Mouse (Mus musculus) CH12.LX (cell line): ENCODE measurements around the gene Matk. TPM values are rescaled to one million over a fixed set of nuclear protein-coding genes. Genes with fewer than 3 reads are reported as not detected.

Experiments
- DNase-seq: peaks from one replicate; pipeline ENCODE4 v3.0.0-alpha.2; 2013; ENCODE audit errors: extremely low read depth
- H3K27ac ChIP-seq: 2 replicates; pipeline ENCODE4 v1.5.1; 2012; ENCODE audit warnings: low read depth, mild to moderate bottlenecking, control low read depth, moderate library complexity; ENCODE audit not compliant: insufficient read depth
- H3K27me3 ChIP-seq: replicated peaks from 2 replicates; pipeline ENCODE3; 2012; ENCODE audit warnings: inconsistent platforms
- H3K36me3 ChIP-seq, 2 experiments: replicated peaks in 1 of 2; 2 replicates each; pipeline versions ENCODE3 to v1.6.1; 2012; ENCODE audit warnings: inconsistent platforms in 1 of 2, low read length in 1 of 2, mild to moderate bottlenecking in 1 of 2, mixed read lengths in 1 of 2, moderate library complexity in 1 of 2; ENCODE audit not compliant: control insufficient read depth in 1 of 2, insufficient read depth in 1 of 2
- H3K4me1 ChIP-seq, 2 experiments: 2 replicates each; pipeline ENCODE4 v1.6.1; 2012; ENCODE audit warnings: inconsistent platforms in 1 of 2, moderate library complexity in 1 of 2; ENCODE audit not compliant: insufficient read depth in 2 of 2, control insufficient read depth in 1 of 2
- H3K4me2 ChIP-seq: 2 replicates; pipeline ENCODE4 v1.6.1; 2012; ENCODE audit warnings: low read depth, mild to moderate bottlenecking, control low read depth; ENCODE audit not compliant: poor library complexity, insufficient read depth, severe bottlenecking
- H3K4me3 ChIP-seq, 3 experiments: fragments of 150-350 bp in 1 of 3; sonication (generic) in 1 of 3; replicated peaks in 1 of 3; 2 replicates each; pipeline versions ENCODE3 to v1.5.1; 2011 to 2012; ENCODE audit warnings: low read depth in 2 of 3, low read length in 2 of 3, mild to moderate bottlenecking in 2 of 3, moderate library complexity in 2 of 3, control low read depth in 1 of 3, improper control_type of control experiment in 1 of 3, inconsistent platforms in 1 of 3, mixed read lengths in 1 of 3; ENCODE audit not compliant: poor library complexity in 1 of 3
- H3K79me2 ChIP-seq: replicated peaks from 2 replicates; pipeline ENCODE4 v1.6.1; 2012; ENCODE audit warnings: mild to moderate bottlenecking, moderate library complexity; ENCODE audit not compliant: control insufficient read depth, poor library complexity, insufficient read depth, severe bottlenecking; ENCODE audit errors: extremely low read depth
- H3K9ac ChIP-seq: 2 replicates; pipeline ENCODE4 v1.6.1; 2012; ENCODE audit warnings: low read depth, mild to moderate bottlenecking, control low read depth, moderate library complexity; ENCODE audit not compliant: insufficient read depth
- H3K9me3 ChIP-seq: replicated peaks from 2 replicates; pipeline ENCODE3; 2012; ENCODE audit warnings: low read length, inconsistent platforms, mixed read lengths
- BHLHE40 ChIP-seq: IDR thresholded peaks from 2 replicates; pipeline ENCODE4 v1.6.1; 2011; ENCODE audit warnings: mild to moderate bottlenecking, low read depth, low read length, improper control_type of control experiment
- CHD2 ChIP-seq: IDR thresholded peaks from 2 replicates; pipeline ENCODE4 v1.6.1; 2011; ENCODE audit warnings: low read length, improper control_type of control experiment
- ELF1 ChIP-seq: IDR thresholded peaks from 2 replicates; pipeline ENCODE4 v1.6.1; 2014; ENCODE audit warnings: low read depth, mild to moderate bottlenecking, inconsistent platforms, low read length, improper control_type of control experiment
- HCFC1 ChIP-seq: IDR thresholded peaks from 2 replicates; pipeline ENCODE4 v1.6.1; 2012; ENCODE audit warnings: low read depth, mild to moderate bottlenecking, inconsistent platforms, low read length, improper control_type of control experiment
- IRF4 ChIP-seq: IDR thresholded peaks from 2 replicates; pipeline ENCODE4 v1.6.1; 2014; ENCODE audit warnings: low read depth, mild to moderate bottlenecking, inconsistent platforms, low read length, improper control_type of control experiment
- JUN ChIP-seq: IDR thresholded peaks from 2 replicates; pipeline ENCODE4 v1.6.1; 2011; ENCODE audit warnings: low read depth, mild to moderate bottlenecking, low read length, improper control_type of control experiment, moderate library complexity; ENCODE audit not compliant: insufficient read depth
- JUND ChIP-seq: conservative IDR thresholded peaks from 2 replicates; pipeline ENCODE4 v1.6.1; 2011; ENCODE audit warnings: low read depth, low read length, improper control_type of control experiment
- KAT2A ChIP-seq: IDR thresholded peaks from 2 replicates; pipeline ENCODE4 v1.6.1; 2012; ENCODE audit warnings: low read length, improper control_type of control experiment, inconsistent platforms; ENCODE audit not compliant: insufficient replicate concordance
- MAFK ChIP-seq: IDR thresholded peaks from 2 replicates; pipeline ENCODE4 v1.6.1; 2011; ENCODE audit warnings: low read length, improper control_type of control experiment; ENCODE audit not compliant: insufficient replicate concordance
- MAX ChIP-seq: IDR thresholded peaks from 2 replicates; pipeline ENCODE4 v1.6.1; 2011; ENCODE audit warnings: low read length, improper control_type of control experiment
- MAZ ChIP-seq: IDR thresholded peaks from 2 replicates; pipeline ENCODE4 v1.6.1; 2012; ENCODE audit warnings: low read depth, mild to moderate bottlenecking, inconsistent platforms, low read length, improper control_type of control experiment, moderate library complexity
- MXI1 ChIP-seq: IDR thresholded peaks from 2 replicates; pipeline ENCODE4 v1.6.1; 2011; ENCODE audit warnings: mild to moderate bottlenecking, low read depth, low read length, improper control_type of control experiment
- MYC ChIP-seq: IDR thresholded peaks from 2 replicates; pipeline ENCODE4 v1.6.1; 2011; ENCODE audit warnings: low read depth, mild to moderate bottlenecking, improper control_type of control experiment, low read length
- NRF1 ChIP-seq: IDR thresholded peaks from 2 replicates; pipeline ENCODE4 v1.6.1; 2014; ENCODE audit warnings: low read depth, mild to moderate bottlenecking, inconsistent platforms, low read length, improper control_type of control experiment, moderate library complexity
- PAX5 ChIP-seq: IDR thresholded peaks from 2 replicates; pipeline ENCODE4 v1.6.1; 2012; ENCODE audit warnings: low read length, inconsistent platforms, mixed read lengths
- POLR2A ChIP-seq: IDR thresholded peaks from 2 replicates; pipeline ENCODE4 v1.6.1; 2011; ENCODE audit warnings: low read depth, mild to moderate bottlenecking, improper control_type of control experiment, low read length
- RCOR1 ChIP-seq: conservative IDR thresholded peaks from 2 replicates; pipeline ENCODE4 v1.6.1; 2012; ENCODE audit warnings: low read depth, mild to moderate bottlenecking, inconsistent platforms, low read length, improper control_type of control experiment
- SIN3A ChIP-seq: IDR thresholded peaks from 2 replicates; pipeline ENCODE4 v1.6.1; 2012; ENCODE audit warnings: low read length, improper control_type of control experiment, inconsistent platforms
- SMC3 ChIP-seq: IDR thresholded peaks from 2 replicates; pipeline ENCODE4 v1.6.1; 2011; ENCODE audit warnings: low read depth, low read length, improper control_type of control experiment
- TBP ChIP-seq: conservative IDR thresholded peaks from 2 replicates; pipeline ENCODE4 v1.6.1; 2011; ENCODE audit warnings: low read depth, low read length, improper control_type of control experiment
- ZMIZ1 ChIP-seq: IDR thresholded peaks from 2 replicates; pipeline ENCODE4 v1.6.1; 2012; ENCODE audit warnings: low read depth, mild to moderate bottlenecking, inconsistent platforms, low read length, improper control_type of control experiment
- ZNF384 ChIP-seq: IDR thresholded peaks from 2 replicates; pipeline ENCODE4 v1.6.1; 2012; ENCODE audit warnings: low read depth, low read length, improper control_type of control experiment, inconsistent platforms
- dilution Hi-C: fragments of 300-500 bp; cut with MboI; formaldehyde crosslinking; loops from 2 replicates; pipeline ENCODE4 v1.14.3; 2020; ENCODE audit warnings: low sequenced_read_pairs; ENCODE audit not compliant: extremely low pct_unique_long_range_greater_than_20kb, extremely low pct_ligation_motif_present
- in situ Hi-C: fragments of 300-500 bp; cut with MboI; formaldehyde crosslinking; loops from 3 replicates; pipeline ENCODE4 v1.14.3; 2019; ENCODE audit warnings: low sequenced_read_pairs, low pct_ligation_motif_present, low pct_unique_long_range_greater_than_20kb, mixed read lengths
- polyA plus RNA-seq: library from polyadenylated mRNA; unstranded; fragments of >175 nt; gene quantifications from 2 replicates; pipeline ENCODE4 v1.2.1, GENCODE M21; 2012; ENCODE audit warnings: low read depth; ENCODE audit not compliant: insufficient read length
- total RNA-seq, 2 experiments: library from RNA; depleted of rRNA; stranded (reverse); fragments of 300-350 nt in 1 of 2; fragments of >200 nt in 1 of 2; gene quantifications; 2 replicates each; pipeline ENCODE4 v1.2.3; 2012 to 2014

Matk gene
- total and polyA plus RNA-seq, 3 experiments: 2.5 to 5.2 (median 3.9) TPM

DNA sequence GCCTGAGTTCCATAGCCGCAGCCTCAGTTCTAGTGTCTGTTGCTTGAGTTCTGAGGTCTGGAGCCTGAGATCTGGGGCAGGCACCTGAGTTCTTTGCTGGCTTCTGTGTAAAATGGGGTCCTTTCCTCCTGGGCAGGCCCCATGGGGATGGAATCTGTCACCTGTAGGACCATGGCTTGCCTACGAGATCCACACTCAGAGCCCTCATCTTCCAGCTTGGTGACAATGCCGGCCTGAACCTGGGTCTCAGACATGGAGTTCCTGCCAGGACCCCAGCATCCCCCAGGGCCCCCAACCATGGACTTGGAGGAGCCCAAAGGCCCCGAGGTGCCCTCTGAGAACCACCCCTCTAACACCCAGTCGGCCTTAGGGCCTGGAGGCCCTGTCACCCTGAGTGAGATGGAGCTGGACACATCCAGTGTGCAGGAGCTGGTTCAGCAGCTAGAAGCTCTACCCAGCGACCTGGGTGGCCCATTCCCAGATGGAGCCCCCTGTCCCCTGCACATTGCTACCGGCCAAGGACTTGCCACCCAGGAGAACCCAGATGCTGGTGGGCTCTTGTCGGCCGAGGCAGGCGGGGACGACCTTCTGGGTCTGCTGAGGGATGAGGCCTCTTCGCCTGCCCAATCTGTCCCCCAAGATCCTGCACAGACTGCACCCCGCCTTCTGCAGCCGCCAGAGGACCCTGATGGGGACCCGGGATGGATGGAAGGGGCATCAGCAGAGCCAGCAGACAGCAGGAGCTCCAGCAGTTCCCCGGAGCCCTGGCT, 16.1 kb downstream of the Matk start:
- H3K4me1 ChIP-seq: peaks cover 11 to 34% of the 10 kb centered on the region in 2 experiments
- H3K9me3 ChIP-seq: no peaks in the 10 kb centered on the region
- H3K27ac ChIP-seq: no peak overlapping the region

DNA sequence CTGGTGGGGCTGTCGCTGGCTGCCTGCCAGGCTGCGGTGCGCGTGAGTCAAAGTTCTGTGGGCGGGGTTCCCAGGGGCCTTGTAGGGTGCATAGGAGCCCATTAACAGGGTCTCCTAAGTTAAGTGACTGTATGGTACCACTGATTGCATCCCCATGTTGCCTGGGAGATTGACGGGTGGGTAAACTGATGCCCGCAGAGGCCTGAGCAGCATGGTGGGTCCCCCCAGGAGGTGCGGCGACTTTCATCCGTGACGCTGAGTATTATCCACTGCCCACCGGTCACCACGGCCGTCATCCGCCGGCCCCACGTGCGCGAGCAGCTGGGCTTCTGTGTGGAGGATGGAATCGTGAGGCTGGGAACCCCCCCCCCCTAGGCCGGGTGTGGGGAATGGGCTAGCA, 19.6 kb downstream of the Matk start:
- DNase-seq: no peak
- H3K36me3 ChIP-seq: peaks cover 46 to 57% of the 10 kb centered on the region in 2 experiments
- H3K27ac ChIP-seq: no peak overlapping the region
- H3K27me3 ChIP-seq: no peaks in the 10 kb centered on the region
- H3K4me2 ChIP-seq: no peak overlapping the region
- dilution Hi-C loops (no loop called here), in situ Hi-C loops (no loop called here)
- no peak overlapping the region for H3K4me3 ChIP-seq
- H3K9me3 ChIP-seq: no peaks in the 10 kb centered on the region
- H3K79me2 ChIP-seq: peaks cover 14% of the 10 kb centered on the region
- TF ChIP-seq TBP: no peak
- TF ChIP-seq ZNF384: no peak
- no peak for TF ChIP-seq MYC
- TF ChIP-seq ZMIZ1: no peak
- TF ChIP-seq HCFC1: no peak
- TF ChIP-seq SMC3: no peak
- TF ChIP-seq MXI1: no peak
- no peak for TF ChIP-seq PAX5
- no peak for TF ChIP-seq JUND
- no peak for TF ChIP-seq MAZ
- TF ChIP-seq MAFK: no peak
- TF ChIP-seq MAX: no peak
- no peak for TF ChIP-seq SIN3A
- no peak for TF ChIP-seq RCOR1
- TF ChIP-seq BHLHE40: no peak
- no peak for TF ChIP-seq NRF1
- no peak for TF ChIP-seq IRF4
- TF ChIP-seq CHD2: no peak
- TF ChIP-seq KAT2A: no peak
- TF ChIP-seq JUN: no peak
- no peak overlapping the region for H3K9ac ChIP-seq
- peaks cover 7 to 29% of the 10 kb centered on the region in 2 experiments for H3K4me1 ChIP-seq

More for the DNA sequence above, 16.1 kb downstream of the Matk start:
- TF ChIP-seq ELF1 (no peak), POLR2A (no peak), RCOR1 (no peak)
- peak overlapping the region; percentile 84 to 98 (median 96) for H3K4me3 ChIP-seq
- peak overlapping the region; percentile 57 for H3K4me2 ChIP-seq
- H3K27me3 ChIP-seq: no peaks in the 10 kb centered on the region
- no peak for DNase-seq
- dilution Hi-C loops: no loop called here
- H3K36me3 ChIP-seq: peaks cover 57 to 63% of the 10 kb centered on the region in 2 experiments
- in situ Hi-C loops: no loop called here
- peak overlapping the region; percentile 95 for H3K9ac ChIP-seq
- peaks cover 17% of the 10 kb centered on the region for H3K79me2 ChIP-seq
